Mouse (Mus musculus) heart, postnatal 0 days (tissue): ENCODE results near the gene Gga1. TPM values are rescaled to one million over a fixed set of nuclear protein-coding genes. Genes with fewer than 3 reads are reported as not detected.
A peak's percentile ranks its signal among the peaks of the same experiment; 100 is the strongest.

ENCODE experiments used
- ATAC-seq: fragments of 200-750 bp; cut with Nextera tagmentation; 2 replicates; pipeline ENCODE4 v1.8.0; 2017; ENCODE audit warnings: low read depth, moderate number of reproducible peaks, moderate library complexity; ENCODE audit not compliant: insufficient read depth
- DNase-seq: peaks from one replicate; pipeline ENCODE4 v3.0.0-alpha.2; 2016; ENCODE audit warnings: low spot score
- H3K27ac ChIP-seq: fragments of 300-500 bp; sonication (generic); 2 replicates; pipeline ENCODE4 v1.5.1; 2014; ENCODE audit warnings: low read depth, mild to moderate bottlenecking
- H3K27me3 ChIP-seq: fragments of 300-500 bp; sonication (generic); 2 replicates; pipeline ENCODE4 v1.6.1; 2014; ENCODE audit warnings: low read length, mixed read lengths; ENCODE audit not compliant: control insufficient read depth, insufficient read depth
- H3K36me3 ChIP-seq: fragments of 300-500 bp; sonication (generic); replicated peaks from 2 replicates; pipeline ENCODE4 v1.6.1; 2014; ENCODE audit warnings: low read length, mixed read lengths; ENCODE audit not compliant: control insufficient read depth, insufficient read depth
- H3K4me1 ChIP-seq: fragments of 300-500 bp; sonication (generic); 2 replicates; pipeline ENCODE4 v1.6.1; 2014; ENCODE audit warnings: antibody characterized with exemption; ENCODE audit not compliant: control insufficient read depth, insufficient read depth
- H3K4me2 ChIP-seq: fragments of 300-500 bp; sonication (generic); 2 replicates; pipeline ENCODE4 v1.6.1; 2014; ENCODE audit warnings: low read depth, mild to moderate bottlenecking, low read length, moderate library complexity
- H3K4me3 ChIP-seq: fragments of 300-500 bp; sonication (generic); 2 replicates; pipeline ENCODE4 v1.5.1; 2014; ENCODE audit warnings: low read depth, low read length
- H3K9ac ChIP-seq: fragments of 300-500 bp; sonication (generic); replicated peaks from 2 replicates; pipeline ENCODE4 v1.6.1; 2014; ENCODE audit warnings: low read depth, low read length, mixed read lengths
- H3K9me3 ChIP-seq: fragments of 300-500 bp; sonication (generic); replicated peaks from 2 replicates; pipeline ENCODE4 v1.6.1; 2016; ENCODE audit warnings: low read length; ENCODE audit not compliant: control insufficient read depth
- CTCF ChIP-seq: IDR thresholded peaks from 2 replicates; pipeline ENCODE4 v1.5.1; 2016; ENCODE audit warnings: antibody characterized with exemption, control low read depth, low read depth
- EP300 ChIP-seq: IDR thresholded peaks from 2 replicates; pipeline ENCODE4 v1.6.1; 2016; ENCODE audit warnings: antibody characterized with exemption, low read depth
- whole genome bisulfite sequencing: fragments of 180-500 bp; shearing (Covaris S2); extraction: QIAGEN DNeasy Blood & Tissue Kit; methylation state at CpG from one replicate; pipeline ENCODE4 v1.1.7; 2014; 5-methylcytosine and 5-hydroxymethylcytosine counted together
- polyA plus RNA-seq: library from polyadenylated mRNA; unstranded; fragments of >200 nt; fragmentation: Nextera tagmentation; extraction: Ambion mirVana; gene quantifications from 2 replicates; pipeline ENCODE4 v1.2.1, GENCODE M21; 2015
- total RNA-seq: library from RNA; depleted of rRNA; stranded (reverse); fragments of >200 nt; gene quantifications from 2 replicates; pipeline ENCODE4 v1.2.3, GENCODE M21; 2014; ENCODE audit warnings: low replicate concordance

Gga1 gene
- total and polyA plus RNA-seq, 2 experiments from 2014 or later: 32.4 TPM

GRCm38 (mm10) chr15:78914091-78914822 lies 37.3 kb downstream of the Gga1 start:
- Histone ChIP-seq H3K4me1 (peaks cover 12% of the 10 kb centered on the region; the same call in 1 of the 2 replicates), H3K9me3 (no peaks in the 10 kb centered on the region), H3K4me3 (peak overlapping the region; percentile 54), H3K9ac (peak overlapping the region; percentile 53), H3K4me2 (peak overlapping the region; percentile 96), H3K27ac (0 out of 2 replicates have a peak overlapping the region, but pooled peaks have one; percentile 18), H3K27me3 (no peaks in the 10 kb centered on the region), H3K36me3 (peaks cover 23% of the 10 kb centered on the region)
- ATAC-seq (peak; percentile 69), DNase-seq (no peak)
- under 1% methylated on average over 83 of the region's 87 CpGs for WGBS
- TF ChIP-seq EP300 (no peak), CTCF (no peak)

GRCm38 (mm10) chr15:78914823-78915659 lies 38.1 kb downstream of the Gga1 start:
- DNase-seq: no peak
- Histone ChIP-seq H3K4me2 (peak overlapping the region; percentile 96), H3K36me3 (peaks cover 18% of the 10 kb centered on the region; the same call in 1 of the 2 replicates), H3K27me3 (no peaks in the 10 kb centered on the region), H3K4me3 (peak overlapping the region; percentile 54), H3K27ac (no peak overlapping the region), H3K4me1 (peaks cover 12% of the 10 kb centered on the region; the same call in 1 of the 2 replicates), H3K9me3 (no peaks in the 10 kb centered on the region), H3K9ac (no peak overlapping the region)
- TF ChIP-seq EP300: no peak
- no peak for TF ChIP-seq CTCF
- WGBS: 56% methylated on average over 8 of the region's 8 CpGs
- no peak for ATAC-seq

- Histone ChIP-seq H3K4me1 (peaks cover 12% of the 10 kb centered on the region; the same call in 1 of the 2 replicates), H3K36me3 (0 out of 2 replicates have a peak, but pooled peaks cover 12% of the 10 kb centered on the region), H3K9me3 (no peaks in the 10 kb centered on the region), H3K4me2 (0 out of 2 replicates have a peak overlapping the region, but pooled peaks have one; percentile 15), H3K4me3 (no peak overlapping the region), H3K9ac (no peak overlapping the region), H3K27me3 (no peaks in the 10 kb centered on the region), H3K27ac (no peak overlapping the region)
- ATAC-seq: peak; percentile 48
- WGBS: 3% methylated on average over 8 of the region's 8 CpGs
- peak; percentile 98 for TF ChIP-seq CTCF
- TF ChIP-seq EP300: no peak
- peak; percentile 85 for DNase-seq
Observed at GRCm38 (mm10) chr15:78915660-78916017, 38.6 kb downstream of the Gga1 start.

GRCm38 (mm10) chr15:78916052-78916826 lies 39.2 kb downstream of the Gga1 start:
- TF ChIP-seq EP300 (no peak), CTCF (no peak)
- 0 out of 2 replicates have a peak, but pooled peaks cover 9% of the 10 kb centered on the region for H3K36me3 ChIP-seq
- no peaks in the 10 kb centered on the region for H3K27me3 ChIP-seq
- H3K4me1 ChIP-seq: peaks cover 12% of the 10 kb centered on the region; the same call in 1 of the 2 replicates
- H3K4me2 ChIP-seq: 0 out of 2 replicates have a peak overlapping the region, but pooled peaks have one; percentile 15
- 72% methylated on average over 12 of the region's 12 CpGs for WGBS
- no peak overlapping the region for H3K27ac ChIP-seq
- no peak overlapping the region for H3K9ac ChIP-seq
- ATAC-seq (no peak), DNase-seq (no peak)
- no peak overlapping the region for H3K4me3 ChIP-seq
- no peaks in the 10 kb centered on the region for H3K9me3 ChIP-seq

- Histone ChIP-seq H3K27ac (no peak overlapping the region), H3K27me3 (no peaks in the 10 kb centered on the region), H3K4me2 (no peak overlapping the region), H3K9ac (no peak overlapping the region), H3K9me3 (no peaks in the 10 kb centered on the region), H3K4me3 (no peak overlapping the region), H3K4me1 (peaks cover 12% of the 10 kb centered on the region; the same call in 1 of the 2 replicates), H3K36me3 (0 out of 2 replicates have a peak, but pooled peaks cover 5% of the 10 kb centered on the region)
- DNase-seq (no peak), ATAC-seq (no peak)
- TF ChIP-seq EP300 (no peak), CTCF (no peak)
- WGBS: 89% methylated on average over 22 of the region's 23 CpGs
Observed at GRCm38 (mm10) chr15:78918126-78918525, 41.1 kb downstream of the Gga1 start.
